Mouse (Mus musculus) ES-E14 (cell line): ENCODE data around the gene Igf1. TPM values are rescaled to one million over a fixed set of nuclear protein-coding genes. Genes with fewer than 3 reads are reported as not detected.

Experiments
- DNase-seq: peaks from one replicate; pipeline ENCODE4 v3.0.0-alpha.2; 2013; ENCODE audit warnings: low read depth, low spot score
- H3K27ac ChIP-seq: 2 replicates; pipeline ENCODE4 v1.5.1; 2012; ENCODE audit warnings: low read depth, mild to moderate bottlenecking, low read length, moderate library complexity, mixed read lengths; ENCODE audit not compliant: poor library complexity, insufficient read depth, severe bottlenecking
- H3K36me3 ChIP-seq: 2 replicates; pipeline ENCODE4 v1.6.1; 2012; ENCODE audit warnings: mild to moderate bottlenecking, low read length, moderate library complexity, mixed read lengths; ENCODE audit not compliant: control insufficient read depth, poor library complexity, insufficient read depth, severe bottlenecking
- H3K4me1 ChIP-seq, 2 experiments: fragments of 150-350 bp in 1 of 2; sonication (generic) in 1 of 2; 2 replicates each; pipeline ENCODE4 v1.6.1; 2012; ENCODE audit warnings: low read length in 2 of 2, mild to moderate bottlenecking in 1 of 2, mixed read lengths in 1 of 2; ENCODE audit not compliant: control insufficient read depth in 2 of 2, insufficient read depth in 2 of 2, poor library complexity in 1 of 2
- H3K4me3 ChIP-seq, 2 experiments: fragments of 150-350 bp in 1 of 2; sonication (generic) in 1 of 2; 2 replicates each; pipeline ENCODE4 v1.5.1; 2012; ENCODE audit warnings: low read length in 2 of 2, low read depth in 1 of 2, mild to moderate bottlenecking in 1 of 2, mixed read lengths in 1 of 2; ENCODE audit not compliant: insufficient read depth in 1 of 2, poor library complexity in 1 of 2, severe bottlenecking in 1 of 2
- H3K9ac ChIP-seq: 2 replicates; pipeline ENCODE4 v1.6.1; 2012; ENCODE audit warnings: low read depth, mild to moderate bottlenecking, low read length, mixed read lengths; ENCODE audit not compliant: poor library complexity, insufficient read depth, severe bottlenecking
- H3K9me3 ChIP-seq: fragments of 150-350 bp; sonication (generic); 2 replicates; pipeline ENCODE4 v1.6.1; 2012; ENCODE audit warnings: low read depth, mild to moderate bottlenecking, low read length; ENCODE audit not compliant: control insufficient read depth, insufficient read depth
- CHD2 ChIP-seq: IDR thresholded peaks from 2 replicates; pipeline ENCODE4 v1.6.1; 2014; ENCODE audit warnings: mild to moderate bottlenecking, low read depth, low read length, inconsistent platforms
- HCFC1 ChIP-seq: IDR thresholded peaks from 2 replicates; pipeline ENCODE4 v1.6.1; 2012; ENCODE audit warnings: low read length, inconsistent platforms, borderline replicate concordance; ENCODE audit not compliant: insufficient read depth
- MAFK ChIP-seq: IDR thresholded peaks from 2 replicates; pipeline ENCODE4 v1.6.1; 2014; ENCODE audit warnings: mild to moderate bottlenecking, low read depth, low read length, inconsistent platforms; ENCODE audit not compliant: insufficient read depth
- ZC3H11A ChIP-seq: IDR thresholded peaks from 2 replicates; pipeline ENCODE4 v1.6.1; 2012; ENCODE audit warnings: low read depth, mild to moderate bottlenecking, inconsistent platforms, low read length, borderline replicate concordance
- ZNF384 ChIP-seq: IDR thresholded peaks from 2 replicates; pipeline ENCODE4 v1.6.1; 2012; ENCODE audit warnings: low read depth, low read length, inconsistent platforms
- in situ Hi-C, 2 experiments: fragments of 600-800 bp; cut with MboI; formaldehyde crosslinking; loops; one replicate each; pipeline ENCODE4 v1.15.1; 2025; ENCODE audit warnings: low sequenced_read_pairs in 2 of 2, inconsistent platforms in 1 of 2; ENCODE audit not compliant: unreplicated experiment in 2 of 2
- total RNA-seq: library from RNA; depleted of rRNA; stranded (reverse); fragments of 300-350 nt; gene quantifications from 2 replicates; pipeline ENCODE4 v1.2.3, GENCODE M21; 2012

Igf1 gene
- total RNA-seq, 1 experiment: 0.40 TPM

DNA sequence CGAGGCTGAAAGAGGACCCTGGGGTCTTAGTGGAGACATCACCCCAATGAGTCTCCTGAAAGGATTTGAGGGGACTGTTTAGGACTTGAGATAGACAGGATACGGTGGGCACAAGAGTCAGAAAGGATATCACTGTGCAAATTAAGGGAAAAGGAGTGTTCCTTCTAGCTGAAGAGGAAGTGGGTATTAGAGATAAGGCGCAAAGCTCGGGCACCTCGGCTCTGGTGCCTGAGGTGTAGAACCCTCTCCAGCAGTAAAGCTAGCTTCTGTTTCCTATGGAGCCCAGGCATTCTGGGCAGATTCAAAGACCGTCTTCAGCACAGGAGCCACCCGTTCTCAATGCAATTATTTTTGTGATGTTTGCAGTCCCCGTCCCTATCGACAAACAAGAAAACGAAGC, 56.9 kb downstream of the Igf1 start:
- H3K4me1 ChIP-seq: no peaks in the 10 kb centered on the region
- H3K36me3 ChIP-seq: no peaks in the 10 kb centered on the region
- no peak for DNase-seq
- H3K27ac ChIP-seq: no peak overlapping the region
- no peak for TF ChIP-seq HCFC1
- TF ChIP-seq MAFK: no peak
- TF ChIP-seq CHD2: no peak
- no peak for TF ChIP-seq ZNF384
- no peak for TF ChIP-seq ZC3H11A
- no peaks in the 10 kb centered on the region for H3K9me3 ChIP-seq
- in situ Hi-C loops: no loop called here
- H3K4me3 ChIP-seq: no peak overlapping the region
- no peak overlapping the region for H3K9ac ChIP-seq

- Histone ChIP-seq H3K4me3 (no peak overlapping the region), H3K4me1 (no peaks in the 10 kb centered on the region), H3K27ac (no peak overlapping the region), H3K9ac (no peak overlapping the region), H3K9me3 (no peaks in the 10 kb centered on the region), H3K36me3 (no peaks in the 10 kb centered on the region)
- no peak for DNase-seq
- in situ Hi-C loops: no loop called here
- no peak for TF ChIP-seq ZC3H11A
- no peak for TF ChIP-seq ZNF384
- TF ChIP-seq CHD2: no peak
- no peak for TF ChIP-seq MAFK
- no peak for TF ChIP-seq HCFC1
Measured at GRCm38 (mm10) chr10:87915782-87916181, 57.7 kb downstream of the Igf1 start.

DNA sequence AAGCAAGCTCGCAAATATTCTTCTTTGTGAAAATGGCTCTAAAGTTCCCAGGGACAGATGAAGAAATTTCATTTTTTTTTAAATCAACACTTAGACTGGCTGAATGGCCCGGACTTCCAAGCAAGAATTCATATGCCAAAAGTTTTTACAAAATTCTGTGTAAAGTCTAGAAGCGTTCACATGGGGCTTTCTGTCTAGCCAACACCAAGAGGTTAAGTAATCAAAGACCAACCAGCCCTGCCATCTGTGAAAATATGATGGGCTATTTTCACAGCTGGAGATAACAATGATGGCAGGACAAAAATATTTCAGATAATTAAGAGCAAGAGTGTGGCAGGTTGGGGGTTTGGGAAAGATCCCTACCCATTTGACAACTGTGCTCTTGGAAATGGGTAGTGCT, 64.2 kb downstream of the Igf1 start:
- H3K27ac ChIP-seq: no peak overlapping the region
- in situ Hi-C loops: no loop called here
- no peaks in the 10 kb centered on the region for H3K9me3 ChIP-seq
- no peaks in the 10 kb centered on the region for H3K36me3 ChIP-seq
- peaks cover 2 to 7% of the 10 kb centered on the region in 2 experiments; a peak in 3 of 4 replicates for H3K4me1 ChIP-seq
- no peak for DNase-seq
- no peak for TF ChIP-seq HCFC1
- TF ChIP-seq MAFK: no peak
- no peak for TF ChIP-seq CHD2
- TF ChIP-seq ZNF384: no peak
- TF ChIP-seq ZC3H11A: no peak
- H3K4me3 ChIP-seq: no peak overlapping the region
- no peak overlapping the region for H3K9ac ChIP-seq

- DNase-seq: peak; percentile 20
- Histone ChIP-seq H3K27ac (no peak overlapping the region), H3K9ac (no peak overlapping the region), H3K4me3 (no peak overlapping the region), H3K36me3 (no peaks in the 10 kb centered on the region), H3K4me1 (peaks cover 5 to 7% of the 10 kb centered on the region in 2 experiments), H3K9me3 (no peaks in the 10 kb centered on the region)
- no peak for TF ChIP-seq ZC3H11A
- TF ChIP-seq CHD2: no peak
- TF ChIP-seq HCFC1: no peak
- TF ChIP-seq ZNF384: no peak
- no peak for TF ChIP-seq MAFK
- in situ Hi-C loops: no loop called here
Measured at GRCm38 (mm10) chr10:87926564-87926963, 68.5 kb downstream of the Igf1 start.

DNA sequence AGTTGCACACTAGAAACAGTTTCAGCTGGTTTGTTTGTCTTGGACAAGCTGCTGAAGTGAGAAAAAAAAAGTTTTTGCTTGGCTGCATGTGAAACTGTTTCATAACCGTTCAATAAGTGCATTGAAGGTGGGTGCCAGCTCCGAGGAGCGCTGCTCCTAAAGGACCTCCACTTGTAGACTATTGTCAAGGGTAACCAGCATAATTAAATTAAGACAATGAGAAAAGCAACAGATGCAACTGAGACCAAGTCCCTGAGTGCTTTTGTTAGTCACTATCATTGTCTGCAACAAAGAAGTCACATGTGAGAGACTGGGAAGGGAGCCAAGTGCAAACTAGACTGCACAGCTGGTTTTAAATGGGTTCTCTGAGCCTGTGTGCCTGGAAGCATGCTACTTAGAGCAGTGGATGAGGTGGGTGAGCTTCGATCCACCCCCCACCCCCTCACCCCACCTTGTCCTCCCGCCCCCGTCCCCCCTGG, 69.1 kb downstream of the Igf1 start:
- H3K9ac ChIP-seq: no peak overlapping the region
- peaks cover 5 to 7% of the 10 kb centered on the region in 2 experiments for H3K4me1 ChIP-seq
- peak; percentile 59 for DNase-seq
- H3K4me3 ChIP-seq: no peak overlapping the region; a peak in 1 of 4 replicates
- no peak for TF ChIP-seq CHD2
- no peak for TF ChIP-seq HCFC1
- TF ChIP-seq ZNF384: no peak
- no peak for TF ChIP-seq MAFK
- no peak for TF ChIP-seq ZC3H11A
- no peak overlapping the region for H3K27ac ChIP-seq
- in situ Hi-C loops: no loop called here
- H3K9me3 ChIP-seq: no peaks in the 10 kb centered on the region
- no peaks in the 10 kb centered on the region for H3K36me3 ChIP-seq
